ENCODE assay signal across 10 mouse cellular contexts in the genomic region with DNA sequence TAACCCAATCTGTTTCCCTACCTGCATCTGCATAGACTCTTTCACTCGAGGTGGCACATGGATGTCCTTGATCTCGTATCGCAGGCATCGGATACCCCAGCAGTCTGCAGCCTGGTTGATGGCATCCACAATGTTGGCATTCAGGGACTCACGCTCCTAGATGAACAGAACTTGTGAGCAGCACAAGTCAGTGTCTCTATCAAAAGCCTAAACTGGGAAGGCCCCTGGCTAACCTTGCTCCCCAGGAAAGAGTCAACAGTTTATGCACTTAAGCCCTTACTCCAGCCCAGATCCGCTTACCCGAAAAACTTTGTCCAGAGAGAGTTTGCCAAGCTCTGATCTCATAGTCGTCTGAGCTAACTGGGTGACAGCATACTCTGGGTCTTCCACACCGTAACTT. TPM values are rescaled to one million over a fixed set of nuclear protein-coding genes. Genes with fewer than 3 reads are reported as not detected.
DNase-seq lines count a peak whose midpoint lies in the region; ATAC-seq and TF ChIP-seq lines count a peak whose summit lies in the region.
"Had no signal": no experiment of that assay in that cellular context is flagged by ENCODE, and none has a peak within 500 bp of the region (broad histone marks: within the 10 kb centered on the region; RNA-seq: fewer than 3 reads in every experiment).

No protein-coding gene starts in this region.

- no peak for TF ChIP-seq CTCF in forebrain, postnatal 0 days (IDR thresholded peaks at IDR 0.05; ENCODE audit: low read depth)
- no peak for TF ChIP-seq CTCF in lung, embryonic 14.5 days (IDR thresholded peaks at IDR 0.05; ENCODE audit: low read depth)
- TF ChIP-seq CTCF in lung, adult 2 months (IDR thresholded peaks at IDR 0.05; ENCODE audit: insufficient read depth, low read length) = no peak

- H3K27me3 ChIP-seq in forebrain, embryonic 13.5 days = no peaks in the 10 kb centered on the region
- H3K27me3 ChIP-seq in forebrain, postnatal 0 days (ENCODE audit: insufficient read depth, low read length) = no peaks in the 10 kb centered on the region
- no peaks in the 10 kb centered on the region for H3K27me3 ChIP-seq in lung, embryonic 14.5 days (ENCODE audit: insufficient read depth, low read length)
- H3K27me3 ChIP-seq in embryonic facial prominence, embryonic 15.5 days = no peaks in the 10 kb centered on the region
- no peaks in the 10 kb centered on the region for H3K27me3 ChIP-seq in liver, embryonic 16.5 days (ENCODE audit: control insufficient read depth, insufficient read depth, low read depth, low read length)
- H3K27me3 ChIP-seq: Patski had no signal

- no peaks in the 10 kb centered on the region for H3K9me3 ChIP-seq in forebrain, embryonic 13.5 days (replicated peaks)
- H3K9me3 ChIP-seq in forebrain, postnatal 0 days (ENCODE audit: low read length) = no peaks in the 10 kb centered on the region
- H3K9me3 ChIP-seq in lung, embryonic 14.5 days (ENCODE audit: low read depth, low read length) = no peaks in the 10 kb centered on the region
- H3K9me3 ChIP-seq in embryonic facial prominence, embryonic 15.5 days (replicated peaks) = no peaks in the 10 kb centered on the region
- H3K9me3 ChIP-seq in liver, embryonic 16.5 days (replicated peaks; ENCODE audit: control insufficient read depth, low read length) = no peaks in the 10 kb centered on the region

- 96% methylated on average over 9 of the region's 9 CpGs for WGBS in forebrain, embryonic 13.5 days
- WGBS in forebrain, postnatal 0 days = 94% methylated on average over 9 of the region's 9 CpGs
- 91% methylated on average over 9 of the region's 9 CpGs for WGBS in lung, embryonic 14.5 days
- 90% methylated on average over 9 of the region's 9 CpGs for WGBS in lung, adult 2 months
- WGBS in embryonic facial prominence, embryonic 15.5 days = 90% methylated on average over 9 of the region's 9 CpGs
- 88% methylated on average over 9 of the region's 9 CpGs for WGBS in liver, embryonic 16.5 days (ENCODE audit: insufficient replicate concordance)

- H3K36me3 ChIP-seq in forebrain, embryonic 13.5 days (ENCODE audit: poor library complexity, severe bottlenecking) = peaks cover 53% of the 10 kb centered on the region
- H3K36me3 ChIP-seq in forebrain, postnatal 0 days (ENCODE audit: insufficient read depth) = peaks cover 44% of the 10 kb centered on the region
- peaks cover 51% of the 10 kb centered on the region for H3K36me3 ChIP-seq in lung, embryonic 14.5 days (ENCODE audit: insufficient read depth)
- H3K36me3 ChIP-seq in embryonic facial prominence, embryonic 15.5 days = peaks cover 52% of the 10 kb centered on the region
- H3K36me3 ChIP-seq in liver, embryonic 16.5 days (ENCODE audit: control insufficient read depth, insufficient read depth) = peaks cover 41% of the 10 kb centered on the region

- no peak for ATAC-seq in forebrain, embryonic 13.5 days
- ATAC-seq in forebrain, postnatal 0 days = no peak
- ATAC-seq in lung, embryonic 14.5 days (ENCODE audit: insufficient read depth) = no peak
- ATAC-seq in embryonic facial prominence, embryonic 15.5 days (ENCODE audit: insufficient number of reproducible peaks, low FRiP score, low TSS enrichment, low read depth) = no peak
- ATAC-seq in liver, embryonic 16.5 days (ENCODE audit: low read depth) = no peak
- ATAC-seq: Patski had no signal

- H3K9ac ChIP-seq in forebrain, embryonic 13.5 days = peak overlapping the region; percentile 91; the same call in 1 of the 2 replicates
- H3K9ac ChIP-seq in forebrain, postnatal 0 days = no peak overlapping the region
- no peak overlapping the region for H3K9ac ChIP-seq in lung, embryonic 14.5 days
- H3K9ac ChIP-seq in embryonic facial prominence, embryonic 15.5 days = peak overlapping the region; percentile 75; the same call in 1 of the 2 replicates
- H3K9ac ChIP-seq in liver, embryonic 16.5 days (ENCODE audit: low read depth, low read length) = peak overlapping the region; percentile 96; the same call in 1 of the 2 replicates

- H3K4me1 ChIP-seq in forebrain, embryonic 13.5 days = peaks cover 30% of the 10 kb centered on the region
- peaks cover 17% of the 10 kb centered on the region for H3K4me1 ChIP-seq in forebrain, postnatal 0 days (ENCODE audit: insufficient read depth)
- peaks cover 7% of the 10 kb centered on the region; the same call in 1 of the 2 replicates for H3K4me1 ChIP-seq in lung, embryonic 14.5 days (ENCODE audit: insufficient read depth)
- H3K4me1 ChIP-seq in lung, adult 2 months (ENCODE audit: control insufficient read depth, insufficient read depth, low read length) = peaks cover 6% of the 10 kb centered on the region; the same call in 1 of the 2 replicates
- peaks cover 28% of the 10 kb centered on the region for H3K4me1 ChIP-seq in embryonic facial prominence, embryonic 15.5 days
- peaks cover 25% of the 10 kb centered on the region for H3K4me1 ChIP-seq in liver, embryonic 16.5 days (ENCODE audit: control insufficient read depth, low read depth, low read length)

- DNase-seq in forebrain, postnatal 0 days = no peak
- no peak for DNase-seq in lung, embryonic 14.5 days
- DNase-seq in lung, adult 2 months = no peak
- no peak for DNase-seq in yolk sac, embryonic 10.5 days (ENCODE audit: low spot score)
- no peak for DNase-seq in heart, adult 8-10 months (ENCODE audit: low spot score)
- DNase-seq: B cell, adult 2 months had no signal

- H3K27ac ChIP-seq in forebrain, embryonic 13.5 days = no peak overlapping the region
- no peak overlapping the region for H3K27ac ChIP-seq in forebrain, postnatal 0 days (ENCODE audit: low read depth, low read length)
- H3K27ac ChIP-seq in lung, embryonic 14.5 days (ENCODE audit: low read depth) = no peak overlapping the region
- no peak overlapping the region for H3K27ac ChIP-seq in embryonic facial prominence, embryonic 15.5 days (replicated peaks)
- no peak overlapping the region for H3K27ac ChIP-seq in liver, embryonic 16.5 days (ENCODE audit: low read length)

- peak overlapping the region; percentile 89; the same call in 1 of the 2 replicates for H3K4me2 ChIP-seq in forebrain, embryonic 13.5 days
- H3K4me2 ChIP-seq in forebrain, postnatal 0 days (ENCODE audit: low read depth) = no peak overlapping the region
- peak overlapping the region; percentile 73 for H3K4me2 ChIP-seq in lung, embryonic 14.5 days
- H3K4me2 ChIP-seq in embryonic facial prominence, embryonic 15.5 days (replicated peaks) = peak overlapping the region; percentile 76; the same call in 1 of the 2 replicates
- peak overlapping the region; percentile 93 for H3K4me2 ChIP-seq in liver, embryonic 16.5 days (ENCODE audit: low read depth, low read length)

- no peak for TF ChIP-seq POLR2A in lung, adult 2 months (IDR thresholded peaks at IDR 0.05; ENCODE audit: borderline replicate concordance, extremely low read depth, low read depth, low read length)

- H3K4me3 ChIP-seq in forebrain, embryonic 13.5 days = peak overlapping the region; percentile 73; the same call in 1 of the 2 replicates
- no peak overlapping the region for H3K4me3 ChIP-seq in forebrain, postnatal 0 days (ENCODE audit: low read depth, low read length)
- 0 out of 2 replicates have a peak overlapping the region, but pooled peaks have one; percentile 67 for H3K4me3 ChIP-seq in lung, embryonic 14.5 days (ENCODE audit: low read depth, low read length)
- no peak overlapping the region for H3K4me3 ChIP-seq in lung, adult 2 months (replicated peaks; ENCODE audit: extremely low read depth, low read depth, low read length)
- no peak overlapping the region for H3K4me3 ChIP-seq in embryonic facial prominence, embryonic 15.5 days (replicated peaks)
- H3K4me3 ChIP-seq in liver, embryonic 16.5 days (ENCODE audit: low read depth, low read length) = peak overlapping the region; percentile 85

RNA-seq across cellular contexts. Expression of a gene that starts 1.8 kb away (rescaled TPM):
- polyA plus RNA-seq in forebrain, embryonic 13.5 days (2015; fragmentation: Nextera tagmentation; extraction: Ambion mirVana) = 305 and 335 TPM in 2 replicates
- total RNA-seq in forebrain, postnatal 0 days (2014; rRNA removed) = 94.4 and 120 TPM in 2 replicates
- 233 and 240 TPM in 2 replicates for polyA plus RNA-seq in forebrain, postnatal 0 days (2015; fragmentation: Nextera tagmentation; extraction: Ambion mirVana)
- 331 and 340 TPM in 2 replicates for polyA plus RNA-seq in lung, embryonic 14.5 days (2014; fragmentation: Nextera tagmentation; extraction: Ambion mirVana)
- 44.9 and 56.6 TPM in 2 replicates for polyA plus RNA-seq in lung, adult 2 months (2012; rRNA removed)
- 294 and 307 TPM in 2 replicates for polyA plus RNA-seq in embryonic facial prominence, embryonic 15.5 days (2015; fragmentation: Nextera tagmentation; extraction: Ambion mirVana)
- 176 and 193 TPM in 2 replicates for polyA plus RNA-seq in liver, embryonic 16.5 days (2015; fragmentation: Nextera tagmentation; extraction: Ambion mirVana)
- total RNA-seq in heart, adult 8-10 months (2022) = 100 to 1,000 TPM; 104 to 110 (median 108) TPM

RNA-seq across cellular contexts. Expression of a gene that starts 4.1 kb away (rescaled TPM):
- polyA plus RNA-seq in forebrain, embryonic 13.5 days (2015; fragmentation: Nextera tagmentation; extraction: Ambion mirVana) = 21.4 and 25.3 TPM in 2 replicates
- 15.6 and 20.3 TPM in 2 replicates for total RNA-seq in forebrain, postnatal 0 days (2014; rRNA removed)
- 16.5 and 21.9 TPM in 2 replicates for polyA plus RNA-seq in forebrain, postnatal 0 days (2015; fragmentation: Nextera tagmentation; extraction: Ambion mirVana)
- 19.2 and 21.4 TPM in 2 replicates for polyA plus RNA-seq in lung, embryonic 14.5 days (2014; fragmentation: Nextera tagmentation; extraction: Ambion mirVana)
- polyA plus RNA-seq in lung, adult 2 months (2012; rRNA removed) = 15.9 and 23.3 TPM in 2 replicates
- polyA plus RNA-seq in embryonic facial prominence, embryonic 15.5 days (2015; fragmentation: Nextera tagmentation; extraction: Ambion mirVana) = 23.4 and 23.9 TPM in 2 replicates
- polyA plus RNA-seq in liver, embryonic 16.5 days (2015; fragmentation: Nextera tagmentation; extraction: Ambion mirVana) = 12.4 and 14.7 TPM in 2 replicates
- total RNA-seq in heart, adult 8-10 months (2022) = 10 to 100 TPM; 19.6 to 27.4 (median 23.6) TPM

RNA-seq across cellular contexts. Expression of a gene that starts 16.3 kb away (rescaled TPM):
- polyA plus RNA-seq in forebrain, embryonic 13.5 days (2015; fragmentation: Nextera tagmentation; extraction: Ambion mirVana) = 33.8 and 42.3 TPM in 2 replicates
- 35.7 and 42.3 TPM in 2 replicates for total RNA-seq in forebrain, postnatal 0 days (2014; rRNA removed)
- 23.4 and 30.9 TPM in 2 replicates for polyA plus RNA-seq in forebrain, postnatal 0 days (2015; fragmentation: Nextera tagmentation; extraction: Ambion mirVana)
- polyA plus RNA-seq in lung, embryonic 14.5 days (2014; fragmentation: Nextera tagmentation; extraction: Ambion mirVana) = 7.1 and 7.8 TPM in 2 replicates
- polyA plus RNA-seq in lung, adult 2 months (2012; rRNA removed) = 17.5 and 24.9 TPM in 2 replicates
- 16.9 and 17.2 TPM in 2 replicates for polyA plus RNA-seq in embryonic facial prominence, embryonic 15.5 days (2015; fragmentation: Nextera tagmentation; extraction: Ambion mirVana)
- polyA plus RNA-seq in liver, embryonic 16.5 days (2015; fragmentation: Nextera tagmentation; extraction: Ambion mirVana) = 33.4 and 41.3 TPM in 2 replicates
- total RNA-seq in heart, adult 8-10 months (2022) = 10 to 100 TPM; 25.7 to 34.1 (median 30.1) TPM

RNA-seq across cellular contexts. Expression of a gene that starts 19.4 kb away (rescaled TPM):
- polyA plus RNA-seq in forebrain, embryonic 13.5 days (2015; fragmentation: Nextera tagmentation; extraction: Ambion mirVana) = 22.9 and 23.5 TPM in 2 replicates
- 12.8 and 21.8 TPM in 2 replicates for total RNA-seq in forebrain, postnatal 0 days (2014; rRNA removed)
- 10.9 and 12.4 TPM in 2 replicates for polyA plus RNA-seq in forebrain, postnatal 0 days (2015; fragmentation: Nextera tagmentation; extraction: Ambion mirVana)
- 19.4 and 20.8 TPM in 2 replicates for polyA plus RNA-seq in lung, embryonic 14.5 days (2014; fragmentation: Nextera tagmentation; extraction: Ambion mirVana)
- 9.1 and 12.8 TPM in 2 replicates for polyA plus RNA-seq in lung, adult 2 months (2012; rRNA removed)
- 19.8 and 22.3 TPM in 2 replicates for polyA plus RNA-seq in embryonic facial prominence, embryonic 15.5 days (2015; fragmentation: Nextera tagmentation; extraction: Ambion mirVana)
- polyA plus RNA-seq in liver, embryonic 16.5 days (2015; fragmentation: Nextera tagmentation; extraction: Ambion mirVana) = 7.8 and 9.4 TPM in 2 replicates
- total RNA-seq in heart, adult 8-10 months (2022) = 1 to 10 TPM; 1.7 to 2.8 (median 2.2) TPM

RNA-seq across cellular contexts. Expression of a gene that starts 29.0 kb away (rescaled TPM):
- 15.1 and 15.2 TPM in 2 replicates for polyA plus RNA-seq in forebrain, embryonic 13.5 days (2015; fragmentation: Nextera tagmentation; extraction: Ambion mirVana)
- 52.9 and 54.7 TPM in 2 replicates for total RNA-seq in forebrain, postnatal 0 days (2014; rRNA removed)
- polyA plus RNA-seq in forebrain, postnatal 0 days (2015; fragmentation: Nextera tagmentation; extraction: Ambion mirVana) = 3.3 and 6.2 TPM in 2 replicates
- polyA plus RNA-seq in lung, embryonic 14.5 days (2014; fragmentation: Nextera tagmentation; extraction: Ambion mirVana) = 7.6 and 8.2 TPM in 2 replicates
- 16.3 and 20.0 TPM in 2 replicates for polyA plus RNA-seq in lung, adult 2 months (2012; rRNA removed)
- 4.9 and 6.3 TPM in 2 replicates for polyA plus RNA-seq in embryonic facial prominence, embryonic 15.5 days (2015; fragmentation: Nextera tagmentation; extraction: Ambion mirVana)
- polyA plus RNA-seq in liver, embryonic 16.5 days (2015; fragmentation: Nextera tagmentation; extraction: Ambion mirVana) = 0.51 and 0.57 TPM in 2 replicates
- total RNA-seq in heart, adult 8-10 months (2022) = 10 to 100 TPM in 3 of 4 experiments, 1 to 10 TPM in 1; 7.7 to 11.7 (median 10.1) TPM

Comparison
In these comparisons a context has a peak if more than half of its experiments do, and no peak if none do; other contexts are left out.
1. H3K4me3 ChIP-seq: peak in forebrain, embryonic 13.5 days (single experiment), lung, embryonic 14.5 days (single experiment) and liver, embryonic 16.5 days (single experiment); none in forebrain, postnatal 0 days (single experiment), lung, adult 2 months (single experiment) and embryonic facial prominence, embryonic 15.5 days (single experiment).
2. H3K9ac ChIP-seq: peak in forebrain, embryonic 13.5 days (single experiment), embryonic facial prominence, embryonic 15.5 days (single experiment) and liver, embryonic 16.5 days (single experiment); none in forebrain, postnatal 0 days (single experiment) and lung, embryonic 14.5 days (single experiment).